Mouse (Mus musculus) thymus, adult 2 months (tissue): Measurements from ENCODE around the gene Rangap1. TPM values are rescaled to one million over a fixed set of nuclear protein-coding genes. Genes with fewer than 3 reads are reported as not detected.

Experiments
- DNase-seq: peaks from one replicate; pipeline ENCODE4 v3.0.0; 2021
- H3K27ac ChIP-seq: fragments of 200-500 bp; 2 replicates; pipeline ENCODE4 v1.5.1; 2012; ENCODE audit warnings: low read length, control low read depth; ENCODE audit not compliant: control insufficient read depth, insufficient read depth
- H3K27me3 ChIP-seq: fragments of 200-500 bp; 2 replicates; pipeline ENCODE4 v1.6.1; 2012; ENCODE audit warnings: mild to moderate bottlenecking, low read length, moderate library complexity, mixed read lengths; ENCODE audit not compliant: control insufficient read depth, insufficient read depth
- H3K36me3 ChIP-seq: fragments of 200-500 bp; 2 replicates; pipeline ENCODE4 v1.6.1; 2012; ENCODE audit warnings: mild to moderate bottlenecking, low read length, moderate library complexity; ENCODE audit not compliant: control insufficient read depth, insufficient read depth
- H3K4me1 ChIP-seq: fragments of 200-500 bp; replicated peaks from 2 replicates; pipeline ENCODE4 v1.6.1; 2012; ENCODE audit warnings: low read length; ENCODE audit not compliant: control insufficient read depth, insufficient read depth
- H3K4me3 ChIP-seq: fragments of 200-500 bp; 2 replicates; pipeline ENCODE4 v1.5.1; 2012; ENCODE audit warnings: mild to moderate bottlenecking, low read length, control low read depth, moderate library complexity; ENCODE audit not compliant: control insufficient read depth, insufficient read depth
- CTCF ChIP-seq: fragments of 200-500 bp; IDR thresholded peaks from 2 replicates; pipeline ENCODE4 v1.5.1; 2012; ENCODE audit warnings: mild to moderate bottlenecking, control low read depth, low read length, moderate library complexity, borderline replicate concordance; ENCODE audit not compliant: control insufficient read depth, poor library complexity, insufficient read depth; ENCODE audit errors: extremely low read depth
- POLR2A ChIP-seq: fragments of 200-500 bp; IDR thresholded peaks from 2 replicates; pipeline ENCODE4 v1.6.1; 2012; ENCODE audit warnings: mild to moderate bottlenecking, low read length, control low read depth, moderate library complexity; ENCODE audit not compliant: control insufficient read depth, poor library complexity, insufficient read depth; ENCODE audit errors: extremely low read depth
- WGBS: fragments of 180-500 bp; shearing (Covaris S2); methylation state at CpG from one replicate; pipeline ENCODE4 v1.1.7; 2018; 5-methylcytosine and 5-hydroxymethylcytosine counted together
- polyA plus RNA-seq: library from polyadenylated mRNA; depleted of rRNA; stranded (reverse); fragments of >200 nt; gene quantifications from 2 replicates; pipeline ENCODE4 v1.2.3, GENCODE M21; 2012

Rangap1 gene
- polyA plus RNA-seq, 1 experiment = 73.9 TPM

- Histone ChIP-seq H3K27ac (no peak overlapping the region), H3K4me3 (no peak overlapping the region), H3K27me3 (no peaks in the 10 kb centered on the region), H3K4me1 (no peaks in the 10 kb centered on the region), H3K36me3 (peaks cover 29% of the 10 kb centered on the region)
- no peak for DNase-seq
- WGBS = 96% methylated on average over 4 of the region's 4 CpGs
- TF ChIP-seq POLR2A (no peak), CTCF (no peak)
Observed at GRCm38 (mm10) chr15:81680301-81680805, 65.0 kb downstream of the Rangap1 start.

GRCm38 (mm10) chr15:81676637-81677036 lies 68.7 kb downstream of the Rangap1 start:
- no peak for TF ChIP-seq POLR2A
- no peak for TF ChIP-seq CTCF
- Histone ChIP-seq H3K27me3 (no peaks in the 10 kb centered on the region), H3K4me1 (no peaks in the 10 kb centered on the region), H3K27ac (no peak overlapping the region), H3K4me3 (no peak overlapping the region), H3K36me3 (0 out of 2 replicates have a peak, but pooled peaks cover 3% of the 10 kb centered on the region)
- 93% methylated on average over 3 of the region's 3 CpGs for WGBS
- no peak for DNase-seq

- no peak for TF ChIP-seq CTCF
- no peak for TF ChIP-seq POLR2A
- H3K27me3 ChIP-seq = no peaks in the 10 kb centered on the region
- peaks cover 8% of the 10 kb centered on the region; the same call in 1 of the 2 replicates for H3K4me1 ChIP-seq
- H3K36me3 ChIP-seq = peaks cover 14% of the 10 kb centered on the region
- no peak overlapping the region for H3K27ac ChIP-seq
- WGBS = 95% methylated on average over 4 of the region's 4 CpGs
- peak; percentile 37 for DNase-seq
- no peak overlapping the region for H3K4me3 ChIP-seq
Observed at GRCm38 (mm10) chr15:81670231-81670640, 75.1 kb downstream of the Rangap1 start.

GRCm38 (mm10) chr15:81666957-81667356 lies 78.4 kb downstream of the Rangap1 start:
- H3K36me3 ChIP-seq = peaks cover 14% of the 10 kb centered on the region
- peaks cover 12% of the 10 kb centered on the region; the same call in 1 of the 2 replicates for H3K4me1 ChIP-seq
- H3K4me3 ChIP-seq = no peak overlapping the region
- H3K27ac ChIP-seq = no peak overlapping the region
- TF ChIP-seq CTCF (no peak), POLR2A (no peak)
- no peak for DNase-seq
- no peaks in the 10 kb centered on the region for H3K27me3 ChIP-seq
- 95% methylated on average over 10 of the region's 10 CpGs for WGBS

GRCm38 (mm10) chr15:81663697-81664561 lies 81.4 kb downstream of the Rangap1 start, which contains the start of gene L3mbtl2:
Gene L3mbtl2, plus strand, starts transcription at chr15:81663889.
- H3K4me1 ChIP-seq = peaks cover 12% of the 10 kb centered on the region; the same call in 1 of the 2 replicates
- peak within 1 kb of the TSS; percentile 41; the same call in 1 of the 2 replicates for H3K27ac ChIP-seq
- H3K36me3 ChIP-seq = peaks cover 6% of the 10 kb centered on the region; the same call in 1 of the 2 replicates
- peak within 1 kb of the TSS; percentile 87 for H3K4me3 ChIP-seq
- WGBS = under 1% methylated on average over 55 of the region's 55 CpGs
- peak; percentile 43 for TF ChIP-seq CTCF
- peak; percentile 71 for TF ChIP-seq POLR2A
- DNase-seq = peak; percentile 93
- H3K27me3 ChIP-seq = no peaks in the 10 kb centered on the region

- TF ChIP-seq CTCF (no peak), POLR2A (no peak)
- DNase-seq = no peak
- Histone ChIP-seq H3K36me3 (0 out of 2 replicates have a peak, but pooled peaks cover 4% of the 10 kb centered on the region), H3K4me1 (peaks cover 12% of the 10 kb centered on the region; the same call in 1 of the 2 replicates), H3K27ac (no peak overlapping the region), H3K4me3 (no peak overlapping the region), H3K27me3 (no peaks in the 10 kb centered on the region)
- WGBS = 77% methylated on average over 10 of the region's 10 CpGs
Observed at GRCm38 (mm10) chr15:81663281-81663680, 82.0 kb downstream of the Rangap1 start.
